Mouse (Mus musculus) kidney, adult 2 months (tissue): ENCODE measurements around the gene Hmgcl.

Experiments
- CTCF ChIP-seq: fragments of 200-500 bp; conservative IDR thresholded peaks from 2 replicates; pipeline ENCODE4 v1.5.1; 2011; ENCODE audit warnings: low read depth, mild to moderate bottlenecking, control low read depth, low read length, moderate library complexity, mixed read lengths; ENCODE audit not compliant: insufficient read depth, insufficient read length
- POLR2A ChIP-seq: fragments of 200-500 bp; IDR thresholded peaks from one replicate; pipeline ENCODE4 v1.6.1; 2011; ENCODE audit warnings: low read depth, low read length, control low read depth

DNA sequence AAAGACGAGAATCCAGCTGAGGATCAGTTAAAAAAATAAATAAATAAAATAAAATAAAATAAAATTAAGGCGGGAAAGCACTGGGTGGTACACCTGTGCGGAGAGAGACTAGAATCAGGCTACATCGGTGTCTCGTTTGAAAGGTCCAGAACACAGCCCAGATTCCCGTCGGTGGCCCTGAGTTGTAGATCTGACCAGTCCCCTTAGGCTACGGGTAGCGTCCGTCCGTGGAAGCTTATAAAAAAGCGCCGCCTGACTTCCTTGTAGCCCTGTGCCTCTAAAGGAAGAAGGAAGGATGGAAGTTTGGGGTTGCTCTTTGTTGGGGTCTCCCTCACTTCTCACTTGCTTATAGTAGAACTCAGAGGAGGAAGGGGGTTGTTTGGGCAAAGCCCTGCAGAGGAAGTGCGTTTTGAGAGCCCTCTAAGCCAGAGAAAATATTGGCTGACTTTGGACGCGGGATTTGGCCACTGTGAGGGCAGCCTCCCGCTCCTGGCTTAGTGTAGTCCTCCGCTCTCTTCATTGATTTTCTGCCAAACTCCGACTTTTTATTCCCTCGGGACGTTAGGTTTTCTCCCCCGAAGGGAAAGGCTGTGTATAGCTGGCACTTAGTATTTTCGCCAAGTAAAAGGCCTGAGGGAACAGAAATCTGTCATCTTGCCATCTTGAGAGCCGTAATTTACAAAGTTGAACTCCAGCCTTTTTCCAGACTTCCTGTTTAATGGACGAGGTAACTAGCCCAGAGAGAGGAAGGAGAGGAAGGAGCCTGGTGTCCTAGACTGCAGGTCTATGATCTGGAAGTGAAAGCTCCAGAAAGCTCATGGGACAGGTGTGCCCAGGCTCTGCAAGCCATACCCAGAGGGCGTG lies 24.8 kb upstream of the Hmgcl start:
- TF ChIP-seq POLR2A (no peak), CTCF (no peak)
